Mouse (Mus musculus) cortical plate, adult 2 months (tissue): ENCODE results near the gene Slc25a22.

ENCODE experiments used
- CTCF ChIP-seq: fragments of 200-500 bp; IDR thresholded peaks from 2 replicates; pipeline ENCODE4 v1.5.1; 2011; ENCODE audit warnings: mild to moderate bottlenecking, control low read depth, low read length; ENCODE audit not compliant: insufficient read depth; ENCODE audit errors: extremely low read depth
- POLR2A ChIP-seq: fragments of 200-500 bp; IDR thresholded peaks from 2 replicates; pipeline ENCODE4 v1.6.1; 2011; ENCODE audit warnings: mild to moderate bottlenecking, low read length, control low read depth; ENCODE audit not compliant: insufficient read depth; ENCODE audit errors: extremely low read depth

DNA sequence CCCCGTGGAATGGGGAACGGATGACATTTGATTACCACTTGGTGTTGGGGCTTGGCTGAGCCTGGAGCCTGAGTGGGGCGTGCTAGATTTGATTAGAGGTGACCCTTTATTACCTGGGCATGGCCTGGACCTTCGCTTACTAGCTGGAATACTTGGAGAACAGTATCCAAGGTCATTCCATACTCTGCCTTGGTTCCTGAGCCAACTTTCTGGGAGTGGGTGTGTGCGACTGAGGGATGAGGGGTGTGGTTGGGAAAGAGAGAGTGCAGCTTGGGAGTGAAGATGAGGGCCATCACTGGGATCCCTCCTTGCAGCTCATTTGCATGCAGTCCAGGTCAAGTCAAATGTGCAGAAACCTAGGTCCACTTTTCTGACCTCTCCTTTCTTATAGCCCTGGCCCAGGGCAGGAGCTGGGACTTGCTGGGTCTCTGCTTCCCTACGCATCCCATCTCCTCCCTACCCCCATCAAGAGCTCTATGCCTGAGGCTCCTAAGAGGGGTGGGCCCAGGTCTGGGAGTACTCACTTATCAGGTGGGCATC is 45.5 kb upstream of the Slc25a22 start:
- TF ChIP-seq CTCF = no peak
- TF ChIP-seq POLR2A = no peak
